Mouse (Mus musculus): ENCODE data around the gene Specc1. TPM values are rescaled to one million over a fixed set of nuclear protein-coding genes. Genes with fewer than 3 reads are reported as not detected.

Specc1 gene
- polyA plus RNA-seq, 1 experiment from 2014 or later, result 26.3 TPM

DNA sequence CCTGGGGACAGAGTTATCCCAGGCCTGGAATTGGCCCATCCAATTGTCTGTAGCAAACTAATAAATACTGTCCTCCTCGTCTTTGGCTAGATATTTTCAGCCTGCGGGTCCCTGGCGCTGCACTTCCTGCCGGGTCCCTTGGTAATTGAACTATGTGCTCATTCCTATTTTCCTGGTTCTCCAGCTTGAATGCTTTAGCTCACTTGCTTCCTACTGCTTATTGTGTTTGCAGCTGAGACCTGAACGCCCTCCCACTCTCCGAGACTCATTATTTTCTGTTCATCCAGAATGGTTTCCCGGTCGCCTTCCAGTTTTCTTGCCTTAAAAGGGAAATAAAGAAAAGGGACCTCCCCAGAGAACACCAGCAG, 67.7 kb downstream of the Specc1 start:
- 49% methylated on average over 8 of the region's 8 CpGs for WGBS
- H3K9ac ChIP-seq (ENCODE audit: low read depth, low read length), result no peak overlapping the region
- no peaks in the 10 kb centered on the region for H3K9me3 ChIP-seq (ENCODE audit: control insufficient read depth, low read length)
- no peaks in the 10 kb centered on the region; the same call in 1 of the 2 replicates for H3K4me1 ChIP-seq (replicated peaks; ENCODE audit: control insufficient read depth, insufficient read depth, low read length)
- H3K4me3 ChIP-seq (ENCODE audit: low read depth, low read length), result no peak overlapping the region
- DNase-seq (ENCODE audit: low spot score) (no peak), ATAC-seq (ENCODE audit: low FRiP score) (no peak)
- no peak overlapping the region for H3K4me2 ChIP-seq (replicated peaks; ENCODE audit: low read depth, low read length)
- no peaks in the 10 kb centered on the region for H3K36me3 ChIP-seq (ENCODE audit: control insufficient read depth, insufficient read depth, low read length)
- no peak overlapping the region for H3K27ac ChIP-seq (ENCODE audit: low read depth, low read length)
- no peaks in the 10 kb centered on the region for H3K27me3 ChIP-seq (ENCODE audit: control insufficient read depth, insufficient read depth, low read length)

DNA sequence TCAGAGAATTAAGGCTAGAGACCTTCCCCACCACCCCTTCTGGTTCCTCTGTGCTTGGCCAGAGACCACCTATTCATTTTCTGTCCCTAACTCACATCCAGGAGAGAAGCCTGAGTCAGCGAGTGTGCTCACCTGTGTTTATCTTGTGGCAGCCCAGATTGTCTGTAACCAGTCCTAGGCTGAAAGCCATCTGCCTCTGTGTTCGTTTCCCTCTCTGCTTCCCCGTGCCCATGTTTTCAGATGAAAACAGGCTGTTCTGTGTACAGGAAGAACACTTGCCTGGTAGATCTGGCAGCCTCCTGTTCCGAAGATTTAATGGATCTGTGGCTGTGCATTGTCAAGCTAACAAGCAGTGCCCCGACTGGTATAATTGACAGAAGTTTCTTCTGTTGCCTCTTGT, 68.4 kb downstream of the Specc1 start:
- H3K27me3 ChIP-seq (ENCODE audit: control insufficient read depth, insufficient read depth, low read length), result no peaks in the 10 kb centered on the region
- H3K36me3 ChIP-seq (ENCODE audit: control insufficient read depth, insufficient read depth, low read length), result no peaks in the 10 kb centered on the region
- H3K4me3 ChIP-seq (ENCODE audit: low read depth, low read length), result no peak overlapping the region
- no peaks in the 10 kb centered on the region; the same call in 1 of the 2 replicates for H3K4me1 ChIP-seq (replicated peaks; ENCODE audit: control insufficient read depth, insufficient read depth, low read length)
- H3K27ac ChIP-seq (ENCODE audit: low read depth, low read length), result no peak overlapping the region
- ATAC-seq (ENCODE audit: low FRiP score), result no peak
- H3K9me3 ChIP-seq (ENCODE audit: control insufficient read depth, low read length), result no peaks in the 10 kb centered on the region
- H3K9ac ChIP-seq (ENCODE audit: low read depth, low read length), result no peak overlapping the region
- WGBS, result 74% methylated on average over 5 of the region's 5 CpGs
- DNase-seq (ENCODE audit: low spot score), result no peak
- H3K4me2 ChIP-seq (replicated peaks; ENCODE audit: low read depth, low read length), result no peak overlapping the region

DNA sequence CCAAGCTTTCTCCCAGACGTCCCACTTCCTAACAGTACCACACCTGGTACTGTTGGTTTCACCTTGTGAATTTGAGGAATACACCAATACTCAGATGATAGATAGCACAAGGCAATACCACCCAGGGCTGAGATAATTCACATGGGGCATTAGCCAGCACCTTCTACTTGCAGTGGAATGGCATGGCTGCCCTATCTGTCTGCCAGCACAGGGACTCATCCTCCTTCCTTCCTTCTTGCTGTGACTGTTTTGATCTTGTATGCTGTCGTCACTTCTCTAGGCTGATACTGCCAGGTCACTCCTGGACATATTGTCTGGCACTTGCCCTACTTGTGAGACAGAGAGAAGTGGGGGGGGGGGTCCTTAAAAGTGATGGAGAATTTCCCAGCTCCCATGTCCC, 69.2 kb downstream of the Specc1 start:
- ATAC-seq (ENCODE audit: low FRiP score), result no peak
- Histone ChIP-seq H3K9me3 (ENCODE audit: control insufficient read depth, low read length) (no peaks in the 10 kb centered on the region), H3K9ac (ENCODE audit: low read depth, low read length) (no peak overlapping the region), H3K27me3 (ENCODE audit: control insufficient read depth, insufficient read depth, low read length) (no peaks in the 10 kb centered on the region), H3K27ac (ENCODE audit: low read depth, low read length) (no peak overlapping the region), H3K4me2 (replicated peaks; ENCODE audit: low read depth, low read length) (no peak overlapping the region), H3K4me1 (replicated peaks; ENCODE audit: control insufficient read depth, insufficient read depth, low read length) (no peaks in the 10 kb centered on the region; the same call in 1 of the 2 replicates), H3K36me3 (ENCODE audit: control insufficient read depth, insufficient read depth, low read length) (no peaks in the 10 kb centered on the region), H3K4me3 (ENCODE audit: low read depth, low read length) (no peak overlapping the region)
- 93% methylated on average over 2 of the region's 2 CpGs for WGBS
- no peak for DNase-seq (ENCODE audit: low spot score)

- H3K4me2 ChIP-seq (replicated peaks; ENCODE audit: low read depth, low read length), result no peak overlapping the region
- no peaks in the 10 kb centered on the region for H3K36me3 ChIP-seq (ENCODE audit: control insufficient read depth, insufficient read depth, low read length)
- ATAC-seq (ENCODE audit: low FRiP score), result no peak
- H3K4me3 ChIP-seq (ENCODE audit: low read depth, low read length), result no peak overlapping the region
- DNase-seq (ENCODE audit: low spot score), result no peak
- 85% methylated on average over 4 of the region's 4 CpGs for WGBS
- no peak overlapping the region for H3K27ac ChIP-seq (ENCODE audit: low read depth, low read length)
- no peaks in the 10 kb centered on the region for H3K27me3 ChIP-seq (ENCODE audit: control insufficient read depth, insufficient read depth, low read length)
- no peak overlapping the region for H3K9ac ChIP-seq (ENCODE audit: low read depth, low read length)
- no peaks in the 10 kb centered on the region for H3K9me3 ChIP-seq (ENCODE audit: control insufficient read depth, low read length)
- H3K4me1 ChIP-seq (replicated peaks; ENCODE audit: control insufficient read depth, insufficient read depth, low read length), result no peaks in the 10 kb centered on the region; the same call in 1 of the 2 replicates
These were observed 69.8 kb downstream of the Specc1 start for GRCm38 (mm10) chr11:62026345-62026815.

DNA sequence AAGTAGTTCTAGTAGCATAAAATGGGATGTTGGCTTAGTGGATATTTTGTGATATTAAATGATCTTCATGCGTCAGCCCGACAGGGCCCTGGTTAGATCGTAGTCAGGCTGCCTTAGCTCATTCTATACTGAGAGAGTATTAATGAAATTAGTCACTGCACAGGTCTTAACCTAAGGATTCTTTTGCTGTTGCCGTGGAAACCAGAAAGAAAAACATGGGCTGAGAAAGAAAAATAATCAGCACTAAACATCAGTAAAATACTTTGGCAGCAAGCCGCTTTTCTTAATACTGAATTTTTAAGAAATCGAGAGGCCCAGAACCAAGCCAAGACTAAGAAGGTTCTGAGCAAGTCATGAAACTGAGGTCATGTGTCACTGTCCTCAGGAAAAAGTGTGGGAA, 70.7 kb downstream of the Specc1 start:
- no peaks in the 10 kb centered on the region for H3K9me3 ChIP-seq (ENCODE audit: control insufficient read depth, low read length)
- H3K4me3 ChIP-seq (ENCODE audit: low read depth, low read length), result no peak overlapping the region
- H3K9ac ChIP-seq (ENCODE audit: low read depth, low read length), result no peak overlapping the region
- ATAC-seq (ENCODE audit: low FRiP score), result no peak
- H3K36me3 ChIP-seq (ENCODE audit: control insufficient read depth, insufficient read depth, low read length), result no peaks in the 10 kb centered on the region
- H3K27me3 ChIP-seq (ENCODE audit: control insufficient read depth, insufficient read depth, low read length), result no peaks in the 10 kb centered on the region
- H3K4me2 ChIP-seq (replicated peaks; ENCODE audit: low read depth, low read length), result no peak overlapping the region
- WGBS, result 81% methylated on average over 6 of the region's 6 CpGs
- no peak for DNase-seq (ENCODE audit: low spot score)
- H3K4me1 ChIP-seq (replicated peaks; ENCODE audit: control insufficient read depth, insufficient read depth, low read length), result no peaks in the 10 kb centered on the region; the same call in 1 of the 2 replicates
- no peak overlapping the region for H3K27ac ChIP-seq (ENCODE audit: low read depth, low read length)

GRCm38 (mm10) chr11:62027705-62028104, 71.1 kb downstream of the Specc1 start:
- no peaks in the 10 kb centered on the region for H3K36me3 ChIP-seq (ENCODE audit: control insufficient read depth, insufficient read depth, low read length)
- 73% methylated on average over 2 of the region's 2 CpGs for WGBS
- no peak overlapping the region for H3K27ac ChIP-seq (ENCODE audit: low read depth, low read length)
- no peak for DNase-seq (ENCODE audit: low spot score)
- H3K4me2 ChIP-seq (replicated peaks; ENCODE audit: low read depth, low read length), result no peak overlapping the region
- no peaks in the 10 kb centered on the region for H3K27me3 ChIP-seq (ENCODE audit: control insufficient read depth, insufficient read depth, low read length)
- H3K4me1 ChIP-seq (replicated peaks; ENCODE audit: control insufficient read depth, insufficient read depth, low read length), result no peaks in the 10 kb centered on the region; the same call in 1 of the 2 replicates
- no peak for ATAC-seq (ENCODE audit: low FRiP score)
- H3K9me3 ChIP-seq (ENCODE audit: control insufficient read depth, low read length), result no peaks in the 10 kb centered on the region
- no peak overlapping the region for H3K9ac ChIP-seq (ENCODE audit: low read depth, low read length)
- H3K4me3 ChIP-seq (ENCODE audit: low read depth, low read length), result no peak overlapping the region

GRCm38 (mm10) chr11:62029171-62029570, 72.6 kb downstream of the Specc1 start:
- no peak overlapping the region for H3K4me3 ChIP-seq (ENCODE audit: low read depth, low read length)
- H3K9me3 ChIP-seq (ENCODE audit: control insufficient read depth, low read length), result no peaks in the 10 kb centered on the region
- no peak overlapping the region for H3K9ac ChIP-seq (ENCODE audit: low read depth, low read length)
- no peak for DNase-seq (ENCODE audit: low spot score)
- no peak for ATAC-seq (ENCODE audit: low FRiP score)
- no peaks in the 10 kb centered on the region for H3K27me3 ChIP-seq (ENCODE audit: control insufficient read depth, insufficient read depth, low read length)
- H3K27ac ChIP-seq (ENCODE audit: low read depth, low read length), result no peak overlapping the region
- H3K4me2 ChIP-seq (replicated peaks; ENCODE audit: low read depth, low read length), result no peak overlapping the region
- no peaks in the 10 kb centered on the region for H3K36me3 ChIP-seq (ENCODE audit: control insufficient read depth, insufficient read depth, low read length)
- 85% methylated on average over 9 of the region's 9 CpGs for WGBS
- H3K4me1 ChIP-seq (replicated peaks; ENCODE audit: control insufficient read depth, insufficient read depth, low read length), result no peaks in the 10 kb centered on the region; the same call in 1 of the 2 replicates

GRCm38 (mm10) chr11:62034564-62034963, 78.0 kb downstream of the Specc1 start:
- Histone ChIP-seq H3K9ac (ENCODE audit: low read depth, low read length) (no peak overlapping the region), H3K4me3 (ENCODE audit: low read depth, low read length) (no peak overlapping the region), H3K9me3 (ENCODE audit: control insufficient read depth, low read length) (no peaks in the 10 kb centered on the region), H3K4me2 (replicated peaks; ENCODE audit: low read depth, low read length) (no peak overlapping the region), H3K36me3 (ENCODE audit: control insufficient read depth, insufficient read depth, low read length) (no peaks in the 10 kb centered on the region), H3K27me3 (ENCODE audit: control insufficient read depth, insufficient read depth, low read length) (no peaks in the 10 kb centered on the region), H3K4me1 (replicated peaks; ENCODE audit: control insufficient read depth, insufficient read depth, low read length) (no peaks in the 10 kb centered on the region), H3K27ac (ENCODE audit: low read depth, low read length) (no peak overlapping the region)
- 73% methylated on average over 6 of the region's 6 CpGs for WGBS
- ATAC-seq (ENCODE audit: low FRiP score) (no peak), DNase-seq (ENCODE audit: low spot score) (no peak)

DNA sequence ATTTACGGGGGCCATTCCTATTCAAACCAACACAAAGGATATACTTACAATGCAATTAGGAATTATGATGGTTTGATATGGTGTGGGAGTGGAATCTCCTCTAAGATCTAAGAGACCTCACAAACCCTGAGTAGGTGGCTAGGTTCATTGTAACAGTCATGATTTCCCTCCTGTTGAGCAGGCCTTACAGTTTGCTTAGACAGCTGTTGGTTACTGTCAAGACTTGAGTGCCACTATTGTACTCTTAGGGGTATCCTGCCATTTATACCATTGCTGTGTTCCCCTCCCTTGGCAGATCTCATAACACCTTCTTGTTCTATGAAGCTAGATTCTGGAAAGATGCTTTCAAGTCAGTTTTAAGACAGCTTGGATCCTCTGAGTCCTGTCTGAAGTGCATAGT, 78.7 kb downstream of the Specc1 start:
- ATAC-seq (ENCODE audit: low FRiP score), result no peak
- WGBS, result 96% methylated on average over 1 of the region's 1 CpGs

More for the DNA sequence above, 78.7 kb downstream of the Specc1 start:
- Histone ChIP-seq H3K4me1 (replicated peaks; ENCODE audit: control insufficient read depth, insufficient read depth, low read length) (no peaks in the 10 kb centered on the region), H3K36me3 (ENCODE audit: control insufficient read depth, insufficient read depth, low read length) (no peaks in the 10 kb centered on the region), H3K27ac (ENCODE audit: low read depth, low read length) (no peak overlapping the region), H3K4me2 (replicated peaks; ENCODE audit: low read depth, low read length) (no peak overlapping the region), H3K9me3 (ENCODE audit: control insufficient read depth, low read length) (no peaks in the 10 kb centered on the region), H3K4me3 (ENCODE audit: low read depth, low read length) (no peak overlapping the region), H3K9ac (ENCODE audit: low read depth, low read length) (no peak overlapping the region), H3K27me3 (ENCODE audit: control insufficient read depth, insufficient read depth, low read length) (no peaks in the 10 kb centered on the region)
- DNase-seq (ENCODE audit: low spot score), result no peak

All from hindbrain, embryonic 11.5 days (tissue).